Mouse (Mus musculus) olfactory bulb, adult 2 months (tissue): ENCODE results near the gene Thada.

Experiments used
- CTCF ChIP-seq: fragments of 200-500 bp; IDR thresholded peaks from 2 replicates; pipeline ENCODE4 v1.5.1; 2012; ENCODE audit warnings: low read depth, mild to moderate bottlenecking, low read length, moderate library complexity; ENCODE audit not compliant: insufficient read depth
- POLR2A ChIP-seq: fragments of 200-500 bp; IDR thresholded peaks from 2 replicates; pipeline ENCODE4 v1.6.1; 2012; ENCODE audit warnings: mild to moderate bottlenecking, low read depth, low read length, moderate library complexity; ENCODE audit not compliant: insufficient read depth

- TF ChIP-seq CTCF: no peak
- no peak for TF ChIP-seq POLR2A
These were observed 12.3 kb upstream of the Thada start for GRCm38 (mm10) chr17:84478276-84478675.
